Mouse (Mus musculus): ENCODE data around the gene Lmo3.

Lmo3 gene

DNA sequence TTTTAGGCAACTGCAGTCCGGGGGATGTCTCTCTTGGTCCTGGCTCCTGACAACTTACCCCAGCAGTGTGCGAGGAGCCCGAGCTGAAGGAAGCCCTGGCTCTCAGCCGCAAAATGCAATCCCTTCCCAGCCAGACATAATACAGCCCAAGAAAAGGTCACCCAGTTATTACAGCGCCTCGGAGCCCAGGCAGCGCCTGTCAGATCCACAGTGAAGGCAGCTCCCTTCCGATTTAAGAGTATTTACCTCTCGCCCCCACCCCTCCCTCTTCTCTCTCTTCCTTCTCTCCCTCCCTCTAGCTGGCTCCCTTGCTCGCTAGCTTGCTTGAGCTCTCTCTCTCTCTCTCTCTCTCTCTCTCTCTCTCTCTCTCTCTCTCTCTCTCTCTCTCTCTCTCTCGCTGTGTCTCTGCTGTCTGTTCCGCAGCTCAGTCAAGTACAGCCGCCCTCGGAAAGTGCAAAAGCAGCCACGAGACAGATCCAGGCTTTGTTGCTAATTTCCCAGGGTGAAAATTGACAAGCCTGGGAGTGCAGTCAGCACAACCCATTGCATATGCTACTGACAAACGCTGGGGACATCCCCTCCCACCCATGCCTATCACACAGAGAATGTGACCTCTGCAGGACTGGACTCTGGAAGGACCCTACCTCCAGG lies 159.0 kb downstream of the Lmo3 start:
- no peak for DNase-seq

- no peak for DNase-seq
Observed at GRCm38 (mm10) chr6:138421931-138422531, 159.7 kb downstream of the Lmo3 start.

- DNase-seq = no peak
Observed at GRCm38 (mm10) chr6:138421191-138421613, 160.6 kb downstream of the Lmo3 start.

DNA sequence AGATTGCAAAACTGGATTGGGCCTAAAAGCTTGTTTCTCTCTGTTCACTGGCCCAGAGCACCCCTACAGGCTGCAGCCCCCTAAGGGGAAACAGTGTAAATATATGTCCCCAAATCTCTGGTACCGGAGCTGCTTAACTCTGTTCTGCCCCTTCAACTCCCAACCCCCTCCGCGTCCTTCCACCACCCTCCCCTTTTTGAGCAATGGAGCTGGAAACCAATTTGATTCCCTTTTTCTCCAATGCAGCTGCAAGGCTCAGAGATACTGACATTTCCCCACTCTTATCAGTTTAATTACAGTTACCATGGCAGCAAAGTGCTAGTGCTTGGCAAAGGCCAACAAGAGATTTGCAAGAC lies 161.3 kb downstream of the Lmo3 start:
- no peak for DNase-seq

DNA sequence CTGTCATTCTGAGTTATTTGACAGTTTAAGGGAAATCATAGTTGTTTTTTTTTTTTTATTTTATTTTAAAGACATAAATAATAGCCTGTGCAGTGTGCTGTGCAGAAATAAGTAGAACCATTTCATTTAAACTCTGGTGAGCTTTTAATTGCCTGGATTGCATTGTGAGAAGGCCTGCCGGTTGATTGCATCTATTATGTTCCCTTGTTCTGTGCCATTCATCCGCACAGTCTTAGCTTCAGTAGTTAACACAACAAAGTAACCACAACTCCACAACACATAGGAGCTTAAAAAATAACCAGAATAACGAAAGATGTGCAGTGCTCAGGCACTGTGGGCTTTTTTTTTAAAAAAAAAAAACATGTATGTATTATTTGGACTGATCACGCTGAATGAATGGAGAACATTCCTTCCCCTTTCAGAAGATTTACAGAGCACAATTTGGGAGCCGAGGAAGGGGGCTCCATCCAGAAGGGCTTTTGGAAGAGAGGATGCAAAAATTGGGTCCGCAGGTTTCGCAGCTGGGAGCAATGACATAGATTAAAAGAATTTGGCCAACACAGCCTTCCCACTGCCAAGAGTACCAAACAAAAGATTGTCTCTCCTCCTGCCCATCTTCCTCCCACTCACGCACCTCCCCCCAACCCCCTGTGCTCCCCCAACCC lies 161.8 kb downstream of the Lmo3 start:
- no peak for DNase-seq

GRCm38 (mm10) chr6:138412075-138412474 lies 169.7 kb downstream of the Lmo3 start:
- DNase-seq = no peak

GRCm38 (mm10) chr6:138402031-138402430 lies 179.7 kb downstream of the Lmo3 start:
- DNase-seq = no peak

DNA sequence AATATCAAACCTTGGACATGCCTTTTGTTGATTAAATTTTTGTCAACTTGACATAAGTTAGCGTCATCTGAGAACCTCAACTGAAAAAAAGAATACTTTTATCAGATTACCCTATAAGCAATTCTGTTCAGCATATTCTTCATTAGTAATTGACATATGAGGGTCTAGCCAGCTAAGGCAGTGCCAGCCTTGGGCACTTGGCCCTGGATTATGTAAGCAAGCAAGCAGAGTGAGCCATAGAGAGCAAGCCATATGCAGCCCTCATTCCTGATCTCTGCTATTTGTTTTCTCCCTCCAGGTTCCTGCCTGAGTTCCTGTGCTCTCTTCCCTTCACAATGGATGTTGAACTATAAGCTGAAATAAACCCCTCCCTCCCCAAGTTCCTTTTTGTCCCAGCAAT lies 182.9 kb downstream of the Lmo3 start:
- no peak for DNase-seq

GRCm38 (mm10) chr6:138391085-138391484 lies 190.7 kb downstream of the Lmo3 start:
- no peak for DNase-seq

DNA sequence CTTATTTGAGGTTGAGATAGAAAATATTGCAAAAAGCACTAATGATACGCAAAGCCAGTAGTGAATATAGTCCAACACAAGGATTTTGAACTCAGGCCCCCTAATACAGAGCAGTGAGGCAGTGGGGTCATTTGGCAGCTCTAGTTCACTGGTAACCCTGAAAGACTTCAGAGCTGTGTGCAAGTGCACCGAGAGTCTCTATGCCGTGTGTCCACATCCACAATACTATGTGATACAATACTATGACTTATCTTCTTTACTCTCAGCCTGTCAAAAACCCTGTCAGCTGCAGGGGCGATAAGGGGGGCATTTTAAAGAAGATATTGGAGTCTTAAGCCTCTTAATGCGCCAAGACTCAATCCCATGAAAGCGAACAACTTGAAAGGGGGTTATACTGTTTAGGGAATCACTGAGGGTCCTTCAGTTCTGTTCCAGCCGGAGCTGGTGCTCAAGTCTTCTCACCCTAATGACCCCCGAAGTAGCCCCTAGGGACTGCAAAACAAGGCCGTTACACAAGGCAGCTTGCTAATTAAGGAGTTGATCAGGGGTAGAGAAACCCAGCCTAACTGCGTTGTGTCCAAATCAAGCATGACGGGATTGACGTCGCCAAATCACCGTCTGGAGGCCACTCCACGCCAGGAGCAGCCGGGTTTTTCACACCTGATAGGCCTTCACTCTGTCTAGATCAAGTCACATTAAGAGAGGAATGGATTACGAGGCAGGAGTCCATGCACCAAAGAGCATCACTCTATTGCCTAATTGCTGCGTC lies 193.4 kb downstream of the Lmo3 start:
- no peak for DNase-seq

GRCm38 (mm10) chr6:138383208-138383607 lies 198.6 kb downstream of the Lmo3 start:
- DNase-seq = no peak

DNA sequence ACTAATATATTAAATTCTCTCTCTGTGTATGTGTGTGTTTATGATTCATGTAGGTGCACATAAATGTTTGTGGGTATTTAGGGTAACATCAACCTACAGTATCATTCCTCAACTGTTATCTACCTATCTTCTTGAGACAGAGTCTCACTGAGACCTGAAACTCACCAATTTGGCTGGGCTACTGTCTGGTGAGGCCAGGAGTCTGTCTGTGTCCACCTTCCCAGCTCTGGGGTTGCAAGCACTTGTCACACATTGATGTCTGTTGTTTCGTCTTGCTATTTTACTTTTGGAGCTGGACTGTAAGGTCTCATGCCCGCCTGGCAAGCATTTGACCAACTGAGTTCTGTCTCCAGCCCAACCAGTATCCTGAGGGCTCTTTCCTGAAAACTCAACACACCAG lies 210.6 kb downstream of the Lmo3 start:
- DNase-seq = no peak

- no peak for DNase-seq
Observed at GRCm38 (mm10) chr6:138364111-138364510, 217.7 kb downstream of the Lmo3 start.

GRCm38 (mm10) chr6:138350587-138351345 lies 231.0 kb downstream of the Lmo3 start:
- DNase-seq = no peak

DNA sequence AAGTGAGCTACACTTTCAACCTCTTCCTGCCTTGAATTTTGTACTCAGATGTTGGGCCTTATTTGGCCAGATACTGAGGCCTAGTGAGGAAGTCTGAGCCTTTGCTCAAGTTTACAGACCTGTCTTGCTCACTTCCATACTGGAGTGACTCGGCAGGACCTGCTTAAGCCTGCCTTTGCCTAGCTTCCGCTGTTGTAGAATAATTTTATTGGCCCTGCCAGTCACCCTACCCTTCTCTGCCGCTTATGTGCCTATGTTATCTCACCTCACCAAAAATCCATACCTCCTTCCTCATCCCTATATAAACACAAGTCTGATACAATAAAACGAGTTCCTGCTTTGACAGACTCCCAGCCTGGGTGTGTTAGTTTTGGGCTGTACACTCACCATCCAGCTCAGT lies 235.2 kb downstream of the Lmo3 start:
- no peak for DNase-seq

GRCm38 (mm10) chr6:138335858-138336257 lies 245.9 kb downstream of the Lmo3 start:
- DNase-seq = no peak

GRCm38 (mm10) chr6:138333991-138334390 lies 247.8 kb downstream of the Lmo3 start:
- DNase-seq = no peak

GRCm38 (mm10) chr6:138325744-138326400 lies 255.9 kb downstream of the Lmo3 start:
- DNase-seq = no peak

GRCm38 (mm10) chr6:138325145-138325544 lies 256.6 kb downstream of the Lmo3 start:
- DNase-seq = no peak

DNA sequence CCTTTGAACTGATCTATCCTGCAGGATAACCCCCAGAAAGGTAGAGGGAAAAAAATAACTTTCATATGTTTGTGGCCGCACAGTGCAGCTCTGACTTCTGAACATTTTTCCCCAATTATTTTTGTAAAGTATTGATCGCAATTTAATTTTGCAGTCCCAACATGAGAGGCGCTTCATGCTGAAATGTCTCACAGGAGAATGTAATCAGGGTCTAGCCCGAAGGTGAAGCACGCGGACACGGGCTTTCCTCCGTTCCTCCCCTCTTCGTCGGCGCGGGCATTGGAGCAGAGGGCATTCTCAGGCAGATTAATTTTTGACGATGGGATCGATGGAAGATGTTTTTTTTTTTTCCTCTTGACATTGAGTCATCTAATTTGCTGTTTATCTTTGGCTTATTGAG lies 258.4 kb downstream of the Lmo3 start:
- no peak for DNase-seq

- no peak for DNase-seq
Observed at GRCm38 (mm10) chr6:138320190-138320737, 261.5 kb downstream of the Lmo3 start.
